Mouse (Mus musculus) midbrain, embryonic 14.5 days (tissue): ENCODE results near the gene Osbpl9. TPM values are rescaled to one million over a fixed set of nuclear protein-coding genes. Genes with fewer than 3 reads are reported as not detected.

ENCODE experiments used
- ATAC-seq: fragments of 200-750 bp; cut with Nextera tagmentation; 2 replicates; pipeline ENCODE4 v1.8.0; 2017; ENCODE audit warnings: moderate number of reproducible peaks, moderate library complexity; ENCODE audit not compliant: low FRiP score, low TSS enrichment
- DNase-seq: peaks from one replicate; pipeline ENCODE4 v3.0.0-alpha.2; 2015
- H3K27ac ChIP-seq: fragments of 300-500 bp; sonication (generic); replicated peaks from 2 replicates; pipeline ENCODE4 v1.5.1; 2014; ENCODE audit warnings: mild to moderate bottlenecking, low read depth, low read length, moderate library complexity
- H3K27me3 ChIP-seq: fragments of 300-500 bp; sonication (generic); 2 replicates; pipeline ENCODE4 v1.6.1; 2014; ENCODE audit warnings: low read length, control low read depth, mixed read lengths; ENCODE audit not compliant: control insufficient read depth, insufficient read depth
- H3K36me3 ChIP-seq: fragments of 300-500 bp; sonication (generic); 2 replicates; pipeline ENCODE4 v1.6.1; 2014; ENCODE audit warnings: low read length, control low read depth; ENCODE audit not compliant: control insufficient read depth, insufficient read depth
- H3K4me1 ChIP-seq: fragments of 300-500 bp; sonication (generic); 2 replicates; pipeline ENCODE4 v1.6.1; 2014; ENCODE audit warnings: mild to moderate bottlenecking, antibody characterized with exemption, low read length, control low read depth; ENCODE audit not compliant: control insufficient read depth, insufficient read depth
- H3K4me2 ChIP-seq: fragments of 300-500 bp; sonication (generic); 2 replicates; pipeline ENCODE4 v1.6.1; 2014; ENCODE audit warnings: mild to moderate bottlenecking, low read length, moderate library complexity
- H3K4me3 ChIP-seq: fragments of 300-500 bp; sonication (generic); replicated peaks from 2 replicates; pipeline ENCODE4 v1.5.1; 2014; ENCODE audit warnings: low read depth, low read length
- H3K9ac ChIP-seq: fragments of 300-500 bp; sonication (generic); replicated peaks from 2 replicates; pipeline ENCODE4 v1.6.1; 2014; ENCODE audit warnings: mild to moderate bottlenecking, low read length, moderate library complexity
- H3K9me3 ChIP-seq: fragments of 300-500 bp; sonication (generic); 2 replicates; pipeline ENCODE4 v1.6.1; 2016; ENCODE audit warnings: low read length, control low read depth, mixed read lengths; ENCODE audit not compliant: control insufficient read depth
- WGBS: fragments of 180-500 bp; shearing (Covaris S2); extraction: QIAGEN DNeasy Blood & Tissue Kit; methylation state at CpG from one replicate; pipeline ENCODE4 v1.1.7; 2014; 5-methylcytosine and 5-hydroxymethylcytosine counted together
- polyA plus RNA-seq: library from polyadenylated mRNA; unstranded; fragments of >200 nt; fragmentation: Nextera tagmentation; extraction: Ambion mirVana; gene quantifications from 2 replicates; pipeline ENCODE4 v1.2.1, GENCODE M21; 2014

Gene Osbpl9
- polyA plus RNA-seq, 1 experiment from 2014 or later, result 81.1 TPM

- DNase-seq (no peak), ATAC-seq (no peak)
- Histone ChIP-seq H3K9me3 (no peaks in the 10 kb centered on the region), H3K27ac (no peak overlapping the region), H3K27me3 (no peaks in the 10 kb centered on the region), H3K9ac (no peak overlapping the region), H3K4me2 (no peak overlapping the region), H3K36me3 (peaks cover 85% of the 10 kb centered on the region), H3K4me1 (no peaks in the 10 kb centered on the region), H3K4me3 (no peak overlapping the region)
- WGBS, result 84% methylated on average over 6 of the region's 6 CpGs
Observed at GRCm38 (mm10) chr4:109064941-109065340, 137.1 kb downstream of the Osbpl9 start.

- H3K9me3 ChIP-seq, result no peaks in the 10 kb centered on the region
- H3K4me1 ChIP-seq, result no peaks in the 10 kb centered on the region
- no peak overlapping the region for H3K27ac ChIP-seq
- H3K9ac ChIP-seq, result no peak overlapping the region
- DNase-seq (no peak), ATAC-seq (no peak)
- 95% methylated on average over 4 of the region's 4 CpGs for WGBS
- H3K4me3 ChIP-seq, result no peak overlapping the region
- H3K36me3 ChIP-seq, result peaks cover 95% of the 10 kb centered on the region
- H3K4me2 ChIP-seq, result no peak overlapping the region
- H3K27me3 ChIP-seq, result no peaks in the 10 kb centered on the region
Observed at GRCm38 (mm10) chr4:109059255-109059821, 142.7 kb downstream of the Osbpl9 start.

GRCm38 (mm10) chr4:109057640-109058039 is 144.4 kb downstream of the Osbpl9 start:
- 96% methylated on average over 8 of the region's 8 CpGs for WGBS
- Histone ChIP-seq H3K4me2 (no peak overlapping the region), H3K4me3 (no peak overlapping the region), H3K27me3 (no peaks in the 10 kb centered on the region), H3K9ac (no peak overlapping the region), H3K36me3 (peaks cover 91% of the 10 kb centered on the region), H3K27ac (no peak overlapping the region), H3K4me1 (no peaks in the 10 kb centered on the region), H3K9me3 (no peaks in the 10 kb centered on the region)
- ATAC-seq (no peak), DNase-seq (no peak)

DNA sequence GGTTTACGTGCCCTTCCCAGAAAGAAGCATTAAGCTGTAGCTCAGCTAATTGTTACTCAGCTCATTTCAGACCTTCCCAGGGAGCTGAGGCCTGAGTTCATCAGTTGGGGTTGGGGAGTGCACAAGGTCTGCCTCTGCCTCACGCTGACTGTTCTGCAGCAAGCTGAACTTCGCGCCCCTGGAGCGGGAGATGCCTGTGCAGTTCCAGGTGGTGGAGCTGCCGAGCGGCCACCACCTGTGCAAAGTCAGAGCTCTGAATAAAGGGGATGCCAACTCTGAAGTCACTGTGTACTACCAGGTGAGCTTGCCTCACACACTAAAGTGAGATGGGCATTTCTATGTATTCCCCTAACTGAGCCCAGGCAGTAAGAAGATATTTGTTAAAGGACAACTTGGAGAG is 145.7 kb downstream of the Osbpl9 start:
- ATAC-seq, result no peak
- DNase-seq, result no peak
- Histone ChIP-seq H3K9ac (no peak overlapping the region), H3K9me3 (no peaks in the 10 kb centered on the region), H3K36me3 (peaks cover 90% of the 10 kb centered on the region), H3K27ac (no peak overlapping the region), H3K4me3 (no peak overlapping the region), H3K4me2 (no peak overlapping the region), H3K27me3 (no peaks in the 10 kb centered on the region), H3K4me1 (no peaks in the 10 kb centered on the region)
- 84% methylated on average over 7 of the region's 7 CpGs for WGBS

GRCm38 (mm10) chr4:109054003-109054402 is 148.1 kb downstream of the Osbpl9 start:
- DNase-seq (no peak), ATAC-seq (no peak)
- Histone ChIP-seq H3K4me3 (no peak overlapping the region), H3K4me1 (no peaks in the 10 kb centered on the region), H3K9me3 (no peaks in the 10 kb centered on the region), H3K27me3 (no peaks in the 10 kb centered on the region), H3K9ac (no peak overlapping the region), H3K27ac (no peak overlapping the region), H3K36me3 (peaks cover 90% of the 10 kb centered on the region), H3K4me2 (no peak overlapping the region)
- 72% methylated on average over 9 of the region's 9 CpGs for WGBS

DNA sequence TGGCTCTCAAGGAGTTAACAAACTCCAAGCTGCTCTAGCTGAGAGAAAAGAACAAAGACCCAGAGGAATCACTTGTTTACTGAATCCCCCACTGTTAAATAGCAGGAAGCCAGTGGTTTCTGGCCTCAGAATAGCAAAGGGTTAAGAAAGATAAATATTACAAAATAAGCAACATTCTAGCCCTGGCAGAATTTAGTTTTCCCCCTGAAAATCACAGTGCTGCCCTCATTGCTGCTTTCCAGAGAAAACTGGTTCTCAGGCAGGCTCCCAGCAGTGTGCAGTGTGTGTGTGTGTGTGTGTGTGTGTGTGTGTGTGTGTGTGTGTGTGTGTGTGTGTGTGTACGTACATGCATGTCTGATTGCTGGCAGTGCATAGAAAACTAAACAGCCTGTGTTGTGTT is 149.8 kb downstream of the Osbpl9 start:
- H3K4me2 ChIP-seq, result no peak overlapping the region
- H3K27me3 ChIP-seq, result no peaks in the 10 kb centered on the region
- no peak overlapping the region for H3K4me3 ChIP-seq
- H3K27ac ChIP-seq, result no peak overlapping the region
- no peak for ATAC-seq
- 67% methylated on average over 1 of the region's 1 CpGs for WGBS
- H3K9me3 ChIP-seq, result no peaks in the 10 kb centered on the region
- peak; percentile 18 for DNase-seq
- no peaks in the 10 kb centered on the region for H3K4me1 ChIP-seq
- no peak overlapping the region for H3K9ac ChIP-seq
- H3K36me3 ChIP-seq, result peaks cover 86% of the 10 kb centered on the region

DNA sequence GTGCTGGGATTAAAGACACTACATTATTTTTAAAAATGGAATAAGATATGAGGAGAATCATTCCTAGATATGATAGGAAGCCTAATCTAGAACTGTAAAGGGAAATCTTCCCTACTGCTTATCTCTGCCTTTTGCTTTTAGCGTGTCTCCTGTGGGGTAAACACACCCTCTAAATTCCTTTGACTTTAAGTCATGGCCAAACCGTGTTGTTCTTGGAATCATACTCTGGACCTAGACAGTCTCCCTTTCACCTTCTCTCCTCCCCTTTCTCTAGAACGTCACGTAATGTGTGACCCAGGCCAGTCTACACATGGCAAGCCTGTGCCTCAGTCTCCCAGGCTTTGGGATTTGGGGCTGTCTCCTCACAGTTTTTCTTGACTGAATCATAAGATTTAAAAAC is 153.8 kb downstream of the Osbpl9 start:
- ATAC-seq (no peak), DNase-seq (no peak)
- Histone ChIP-seq H3K4me1 (no peaks in the 10 kb centered on the region), H3K27me3 (no peaks in the 10 kb centered on the region), H3K9ac (no peak overlapping the region), H3K4me2 (no peak overlapping the region), H3K9me3 (no peaks in the 10 kb centered on the region), H3K27ac (no peak overlapping the region), H3K36me3 (peaks cover 87% of the 10 kb centered on the region), H3K4me3 (no peak overlapping the region)
- 93% methylated on average over 4 of the region's 4 CpGs for WGBS

- 85% methylated on average over 5 of the region's 5 CpGs for WGBS
- peaks cover 90% of the 10 kb centered on the region for H3K36me3 ChIP-seq
- H3K9ac ChIP-seq, result no peak overlapping the region
Observed at GRCm38 (mm10) chr4:109043756-109044155, 158.3 kb downstream of the Osbpl9 start.

GRCm38 (mm10) chr4:109043294-109043693 is 158.8 kb downstream of the Osbpl9 start:
- peaks cover 92% of the 10 kb centered on the region for H3K36me3 ChIP-seq
- no peaks in the 10 kb centered on the region for H3K27me3 ChIP-seq
- H3K9ac ChIP-seq, result no peak overlapping the region
- H3K4me1 ChIP-seq, result no peaks in the 10 kb centered on the region
- no peak overlapping the region for H3K27ac ChIP-seq
- ATAC-seq (no peak), DNase-seq (no peak)
- WGBS, result 93% methylated on average over 5 of the region's 5 CpGs
- H3K4me2 ChIP-seq, result no peak overlapping the region
- H3K9me3 ChIP-seq, result no peaks in the 10 kb centered on the region
- no peak overlapping the region for H3K4me3 ChIP-seq

More at GRCm38 (mm10) chr4:109043756-109044155, 158.3 kb downstream of the Osbpl9 start:
- Histone ChIP-seq H3K27ac (no peak overlapping the region), H3K4me3 (no peak overlapping the region), H3K4me1 (no peaks in the 10 kb centered on the region), H3K9me3 (no peaks in the 10 kb centered on the region), H3K27me3 (no peaks in the 10 kb centered on the region), H3K4me2 (no peak overlapping the region)
- DNase-seq (no peak), ATAC-seq (no peak)
